Mouse (Mus musculus): ENCODE measurements around the gene Gm21317.
"Not testable (repeated sequence)": the region's sequence is repeated elsewhere in the genome, so short reads cannot be mapped to it uniquely, and the experiment has no call there.

Gene Gm21317

DNA sequence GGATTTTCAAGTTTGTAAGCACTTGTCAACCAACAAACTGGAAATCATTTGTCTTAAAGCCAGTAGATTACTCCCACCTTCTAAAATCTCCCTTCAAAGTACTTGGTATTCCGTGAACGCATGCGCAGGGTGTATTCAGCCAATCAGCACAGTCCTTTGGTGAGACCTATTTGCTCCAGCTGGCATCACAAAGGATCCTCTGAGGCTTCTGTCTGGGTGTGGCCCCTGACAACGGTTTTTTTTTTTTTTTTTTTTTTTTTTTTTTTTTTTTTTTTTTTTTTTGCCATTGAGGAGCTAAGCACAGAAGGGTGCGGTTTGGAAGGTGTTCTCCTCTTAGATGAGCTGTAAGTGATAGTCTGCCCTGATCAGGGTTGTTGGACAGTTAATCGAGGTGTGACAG, at the start of gene Gm21317:
Gm21317 (plus strand) TSS at position 301 of the 400 bp plus-strand sequence.
- not testable (repeated sequence) for DNase-seq (ENCODE audit: low spot score in 2 of 2)

Measured in spleen, postnatal 36 days (tissue).